Mouse (Mus musculus) liver, embryonic 11.5 days (tissue): ENCODE measurements around the gene Scamp2. TPM values are rescaled to one million over a fixed set of nuclear protein-coding genes. Genes with fewer than 3 reads are reported as not detected.

ENCODE experiments used
- ATAC-seq: fragments of 200-750 bp; cut with Nextera tagmentation; replicated peaks from 2 replicates; pipeline ENCODE4 v1.8.0; 2017; ENCODE audit warnings: moderate number of reproducible peaks, mild to moderate bottlenecking, moderate TSS enrichment, moderate library complexity; ENCODE audit not compliant: low FRiP score
- DNase-seq: peaks from one replicate; pipeline ENCODE4 v3.0.0-alpha.2; 2017; ENCODE audit warnings: low spot score
- H3K27ac ChIP-seq: fragments of 300-500 bp; sonication (generic); 2 replicates; pipeline ENCODE4 v1.5.1; 2014; ENCODE audit warnings: mild to moderate bottlenecking, low read depth, low read length, control low read depth
- H3K27me3 ChIP-seq: fragments of 300-500 bp; sonication (generic); replicated peaks from 2 replicates; pipeline ENCODE4 v1.6.1; 2014; ENCODE audit warnings: low read length, mixed read lengths; ENCODE audit not compliant: control insufficient read depth, insufficient read depth
- H3K36me3 ChIP-seq: fragments of 300-500 bp; sonication (generic); 2 replicates; pipeline ENCODE4 v1.6.1; 2014; ENCODE audit warnings: mild to moderate bottlenecking, low read length, moderate library complexity, mixed read lengths; ENCODE audit not compliant: control insufficient read depth, insufficient read depth
- H3K4me1 ChIP-seq: fragments of 300-500 bp; sonication (generic); replicated peaks from 2 replicates; pipeline ENCODE4 v1.6.1; 2014; ENCODE audit warnings: low read length, mixed read lengths; ENCODE audit not compliant: control insufficient read depth, insufficient read depth
- H3K4me2 ChIP-seq: fragments of 300-500 bp; sonication (generic); 2 replicates; pipeline ENCODE4 v1.6.1; 2014; ENCODE audit warnings: mild to moderate bottlenecking, control low read depth, moderate library complexity
- H3K4me3 ChIP-seq: fragments of 300-500 bp; sonication (generic); 2 replicates; pipeline ENCODE4 v1.5.1; 2014; ENCODE audit warnings: low read depth, low read length, control low read depth
- H3K9ac ChIP-seq: fragments of 300-500 bp; sonication (generic); 2 replicates; pipeline ENCODE4 v1.6.1; 2014; ENCODE audit warnings: low read depth, low read length, control low read depth
- H3K9me3 ChIP-seq: fragments of 300-500 bp; sonication (generic); 2 replicates; pipeline ENCODE4 v1.6.1; 2016; ENCODE audit warnings: low read length, inconsistent platforms, mixed read lengths; ENCODE audit not compliant: control insufficient read depth
- WGBS: fragments of 180-500 bp; shearing (Covaris S2); extraction: QIAGEN DNeasy Blood & Tissue Kit; methylation state at CpG from one replicate; pipeline ENCODE4 v1.1.7; 2014; 5-methylcytosine and 5-hydroxymethylcytosine counted together
- polyA plus RNA-seq: library from polyadenylated mRNA; unstranded; fragments of >200 nt; fragmentation: Nextera tagmentation; extraction: Ambion mirVana; gene quantifications from 2 replicates; pipeline ENCODE4 v1.2.1, GENCODE M21; 2014

Gene Scamp2
- polyA plus RNA-seq, result 47.6 and 50.3 TPM in 2 replicates

DNA sequence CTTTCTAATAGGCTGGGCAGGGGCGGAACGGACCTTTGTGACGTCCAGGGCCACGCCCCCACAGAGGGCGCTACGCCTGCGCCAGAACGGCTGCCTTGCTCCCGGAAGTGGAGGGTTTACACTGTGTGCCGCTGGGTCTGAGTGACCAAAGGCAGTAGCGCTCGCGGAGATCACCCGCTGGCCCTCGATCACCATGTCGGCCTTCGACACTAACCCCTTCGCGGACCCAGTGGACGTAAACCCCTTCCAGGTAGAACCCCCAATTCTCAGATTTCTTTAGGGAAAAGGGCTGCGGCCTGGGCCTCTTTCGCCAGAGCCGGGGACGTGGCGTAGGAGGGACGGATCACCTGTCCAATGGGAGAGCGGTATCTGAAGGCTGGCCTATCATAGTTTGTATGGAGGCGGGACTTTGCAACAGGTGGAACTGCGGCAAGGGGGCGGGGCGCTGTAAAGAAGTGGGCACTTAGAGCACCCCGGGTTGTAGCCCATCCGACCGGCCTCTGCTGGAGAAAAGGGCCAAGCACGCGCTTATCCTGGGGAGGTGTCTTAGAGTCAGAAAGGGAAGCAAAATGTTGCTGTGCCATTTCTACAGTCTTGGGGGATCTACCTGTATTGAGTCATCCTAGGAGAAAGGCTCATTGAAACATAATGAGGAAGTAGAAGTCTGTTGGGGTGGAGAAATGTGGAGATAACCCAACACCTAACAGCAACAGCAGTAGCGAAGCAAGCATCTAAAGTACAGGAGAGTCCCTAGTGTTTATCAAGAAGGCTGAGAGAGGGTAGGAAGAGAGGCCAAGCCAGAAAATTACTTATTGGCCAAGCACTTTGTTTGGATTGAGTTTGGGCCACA lies at the start of gene Scamp2:
Scamp2 (plus strand) TSS at position 83 of the 850 bp plus-strand sequence.
- DNase-seq (peak; percentile 96), ATAC-seq (peak; percentile 99)
- H3K27ac ChIP-seq, result peak within 1 kb of the TSS; percentile 62
- no peaks in the 10 kb centered on the region for H3K9me3 ChIP-seq
- peak within 1 kb of the TSS; percentile 93 for H3K4me2 ChIP-seq
- H3K36me3 ChIP-seq, result no peaks in the 10 kb centered on the region
- no peaks in the 10 kb centered on the region for H3K27me3 ChIP-seq
- H3K4me1 ChIP-seq, result peaks cover 17% of the 10 kb centered on the region
- WGBS, result under 1% methylated on average over 37 of the region's 37 CpGs
- H3K4me3 ChIP-seq, result peak within 1 kb of the TSS; percentile 74
- peak within 1 kb of the TSS; percentile 73 for H3K9ac ChIP-seq

DNA sequence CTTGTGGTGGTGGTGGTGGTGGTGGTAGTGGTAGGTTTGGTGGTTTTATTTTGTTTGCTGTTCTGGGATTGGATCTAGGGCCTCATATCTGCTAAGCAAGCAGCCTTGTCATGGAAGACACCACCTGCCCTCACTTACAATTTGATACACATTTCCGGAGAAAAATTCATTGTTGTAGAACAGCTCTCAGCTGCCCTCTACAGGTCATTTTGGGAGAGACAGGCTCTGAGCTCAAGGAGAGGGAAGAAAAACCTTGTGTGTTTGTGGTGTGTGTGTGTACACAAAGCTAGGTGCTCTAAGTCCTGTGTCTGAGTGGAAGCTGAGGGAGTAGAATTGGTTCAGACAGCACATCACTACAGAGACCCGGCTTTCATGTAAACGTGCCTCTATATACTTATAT lies 43.6 kb upstream of the Scamp2 start:
- H3K4me3 ChIP-seq, result no peak overlapping the region
- peaks cover under 1% of the 10 kb centered on the region for H3K4me1 ChIP-seq
- no peak for ATAC-seq
- H3K27me3 ChIP-seq, result no peaks in the 10 kb centered on the region
- H3K27ac ChIP-seq, result no peak overlapping the region
- H3K36me3 ChIP-seq, result no peaks in the 10 kb centered on the region
- no peak overlapping the region for H3K4me2 ChIP-seq
- no peak overlapping the region for H3K9ac ChIP-seq
- DNase-seq, result no peak
- H3K9me3 ChIP-seq, result no peaks in the 10 kb centered on the region
- WGBS, result 3% methylated on average over 3 of the region's 3 CpGs

DNA sequence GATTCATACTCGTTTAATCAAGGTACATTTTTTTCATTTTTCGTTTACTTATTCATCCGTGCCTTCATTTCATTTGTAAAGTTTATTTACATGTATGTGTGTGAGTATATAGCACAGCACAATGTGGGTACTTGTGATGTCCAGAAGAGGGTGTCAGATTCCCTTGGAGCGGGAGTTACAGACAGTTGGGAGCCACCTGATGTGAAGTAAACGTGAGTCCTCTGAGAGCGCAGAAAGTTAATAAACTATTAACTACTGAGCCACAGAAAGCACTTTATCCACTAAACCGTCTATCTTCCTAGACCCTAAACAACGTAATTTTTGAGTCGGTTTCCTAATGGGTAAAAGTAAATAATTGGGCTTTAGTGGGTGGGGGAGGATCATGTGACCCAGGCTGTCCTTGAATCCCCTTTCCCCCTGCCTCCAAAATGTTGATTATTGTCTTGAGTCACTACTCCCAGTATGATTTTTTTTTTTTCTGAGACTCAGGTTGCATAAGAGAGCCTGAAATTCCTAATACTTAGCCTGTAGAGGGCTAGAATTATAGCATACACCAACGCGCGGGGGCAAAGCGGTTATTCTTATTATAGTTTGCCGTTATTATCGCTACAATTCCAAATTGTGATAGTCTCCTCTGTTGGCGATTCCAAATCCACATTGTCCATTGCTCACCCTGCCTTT lies 40.2 kb upstream of the Scamp2 start:
- Histone ChIP-seq H3K9me3 (no peaks in the 10 kb centered on the region), H3K4me1 (peaks cover 10% of the 10 kb centered on the region), H3K9ac (peak overlapping the region; percentile 52), H3K4me3 (peak overlapping the region; percentile 91), H3K36me3 (no peaks in the 10 kb centered on the region), H3K27me3 (no peaks in the 10 kb centered on the region), H3K4me2 (peak overlapping the region; percentile 82), H3K27ac (peak overlapping the region; percentile 89)
- WGBS, result 29% methylated on average over 16 of the region's 16 CpGs
- DNase-seq, result no peak
- ATAC-seq, result peak; percentile 15

DNA sequence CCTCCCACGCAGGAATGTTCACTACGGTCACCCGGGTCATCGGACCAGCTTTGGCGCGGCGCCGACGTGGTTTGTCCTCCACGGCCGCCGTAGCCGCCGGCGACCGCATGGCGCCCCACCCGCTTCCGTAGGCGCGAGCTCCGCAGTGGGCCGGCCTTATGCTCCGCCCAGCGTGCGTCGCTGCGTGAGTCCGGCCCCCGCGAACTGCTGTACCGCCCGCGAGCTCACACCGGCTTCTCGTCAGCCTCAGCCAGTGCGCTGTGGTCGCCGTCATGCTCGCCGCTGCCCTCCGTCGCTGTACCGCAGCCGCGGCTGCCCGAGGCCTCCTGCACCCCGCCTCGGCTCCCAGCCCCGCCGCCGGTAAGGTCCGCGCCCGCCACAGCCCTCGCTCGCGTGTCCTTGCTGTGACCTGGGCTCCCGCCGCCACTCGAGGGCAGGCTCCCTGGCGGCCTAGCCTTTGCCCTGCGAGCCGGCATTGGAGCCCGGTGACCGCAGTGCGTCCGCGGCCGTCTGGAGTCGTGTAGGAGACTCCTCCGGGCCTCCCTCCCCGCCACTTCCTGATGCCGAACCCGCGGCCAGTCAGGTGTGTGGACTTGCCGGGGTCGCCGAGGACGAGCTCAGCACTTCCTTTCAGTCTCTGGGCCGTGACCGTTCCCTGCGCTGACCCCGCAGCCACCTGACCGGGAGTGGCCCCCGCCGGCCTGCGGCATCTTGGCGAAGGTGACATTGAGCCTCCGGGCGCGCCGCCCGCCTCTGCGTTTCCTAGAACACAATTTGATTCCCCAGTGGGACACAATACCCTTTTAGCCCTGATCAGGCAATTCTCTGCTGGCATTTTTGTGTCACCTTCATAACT lies 39.5 kb upstream of the Scamp2 start, which contains the start of gene Cox5a:
Cox5a (plus strand) TSS at position 219 of the 856 bp plus-strand sequence.
- peak within 1 kb of the TSS; percentile 89 for H3K27ac ChIP-seq
- WGBS, result under 1% methylated on average over 95 of the region's 95 CpGs
- peaks cover 10% of the 10 kb centered on the region for H3K4me1 ChIP-seq
- H3K9ac ChIP-seq, result peak within 1 kb of the TSS; percentile 96
- ATAC-seq (peak; percentile 98), DNase-seq (peak; percentile 90)
- no peaks in the 10 kb centered on the region for H3K9me3 ChIP-seq
- peak within 1 kb of the TSS; percentile 82 for H3K4me2 ChIP-seq
- no peaks in the 10 kb centered on the region for H3K36me3 ChIP-seq
- no peaks in the 10 kb centered on the region for H3K27me3 ChIP-seq
- peak within 1 kb of the TSS; percentile 91 for H3K4me3 ChIP-seq

DNA sequence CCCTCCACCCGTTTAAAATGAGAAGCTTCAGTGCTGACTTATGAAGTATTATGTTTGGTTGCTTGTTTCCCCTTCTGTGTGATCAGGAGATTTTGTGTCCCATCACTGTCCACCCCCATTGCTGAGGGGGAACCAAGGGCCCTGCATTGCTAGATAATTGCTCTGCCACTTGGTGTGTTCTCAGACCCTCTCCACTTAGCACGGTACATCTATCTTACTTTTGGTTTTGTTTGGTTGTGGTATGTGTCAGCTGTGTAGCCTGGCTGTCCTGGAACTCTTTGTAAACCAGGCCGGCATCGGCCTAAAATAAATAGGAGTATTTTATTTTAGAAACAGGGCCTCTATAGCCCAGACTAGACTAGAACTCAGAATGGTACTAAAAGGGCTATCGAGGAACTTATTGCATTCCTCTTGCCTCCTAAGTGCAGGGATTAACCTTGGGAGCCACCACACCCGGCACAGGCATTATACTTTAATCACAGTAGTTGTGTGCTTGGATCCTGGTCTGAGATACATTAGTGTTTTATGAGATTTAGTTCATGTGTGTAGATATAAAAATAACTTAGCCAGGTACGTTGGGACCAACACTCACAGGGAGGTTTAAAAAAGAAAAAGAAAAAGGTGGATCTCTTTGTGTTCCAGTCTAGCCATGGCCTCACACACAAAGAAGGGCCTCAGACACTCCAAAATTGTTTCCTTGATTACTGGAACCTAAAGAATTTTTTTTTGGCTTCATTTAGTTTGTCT lies 38.5 kb upstream of the Scamp2 start:
- H3K4me1 ChIP-seq, result peaks cover 10% of the 10 kb centered on the region
- no peaks in the 10 kb centered on the region for H3K36me3 ChIP-seq
- H3K9me3 ChIP-seq, result no peaks in the 10 kb centered on the region
- H3K27ac ChIP-seq, result no peak overlapping the region; the same call in 1 of the 2 replicates
- peak overlapping the region; percentile 82 for H3K4me2 ChIP-seq
- whole genome bisulfite sequencing, result 37% methylated on average over 7 of the region's 7 CpGs
- DNase-seq (no peak), ATAC-seq (no peak)
- peak overlapping the region; percentile 91 for H3K4me3 ChIP-seq
- H3K27me3 ChIP-seq, result no peaks in the 10 kb centered on the region
- H3K9ac ChIP-seq, result peak overlapping the region; percentile 96

DNA sequence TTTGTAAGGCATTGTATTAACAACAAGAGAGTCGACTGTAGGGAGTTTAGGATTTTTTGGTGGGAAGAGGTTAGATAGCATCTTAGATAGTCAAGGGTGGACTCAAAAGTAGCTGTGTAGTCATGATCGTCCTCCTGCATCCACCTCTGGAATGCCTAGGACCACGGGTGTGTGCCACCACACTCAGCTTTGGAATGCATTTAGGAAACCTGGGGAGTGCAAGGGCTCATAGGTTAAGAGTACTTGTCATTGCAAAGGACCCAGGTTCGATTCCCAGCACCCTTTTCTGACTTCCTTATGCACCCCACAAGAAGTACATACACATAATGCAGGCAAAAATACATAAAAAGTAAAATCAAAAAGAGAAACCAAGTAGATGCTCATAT lies 37.9 kb upstream of the Scamp2 start:
- Histone ChIP-seq H3K4me2 (peak overlapping the region; percentile 82), H3K36me3 (no peaks in the 10 kb centered on the region), H3K4me3 (peak overlapping the region; percentile 91; the same call in 1 of the 2 replicates), H3K27ac (no peak overlapping the region; the same call in 1 of the 2 replicates), H3K27me3 (no peaks in the 10 kb centered on the region), H3K9me3 (no peaks in the 10 kb centered on the region), H3K4me1 (peaks cover 10% of the 10 kb centered on the region), H3K9ac (peak overlapping the region; percentile 96; the same call in 1 of the 2 replicates)
- ATAC-seq (no peak), DNase-seq (no peak)
- 63% methylated on average over 4 of the region's 4 CpGs for WGBS

DNA sequence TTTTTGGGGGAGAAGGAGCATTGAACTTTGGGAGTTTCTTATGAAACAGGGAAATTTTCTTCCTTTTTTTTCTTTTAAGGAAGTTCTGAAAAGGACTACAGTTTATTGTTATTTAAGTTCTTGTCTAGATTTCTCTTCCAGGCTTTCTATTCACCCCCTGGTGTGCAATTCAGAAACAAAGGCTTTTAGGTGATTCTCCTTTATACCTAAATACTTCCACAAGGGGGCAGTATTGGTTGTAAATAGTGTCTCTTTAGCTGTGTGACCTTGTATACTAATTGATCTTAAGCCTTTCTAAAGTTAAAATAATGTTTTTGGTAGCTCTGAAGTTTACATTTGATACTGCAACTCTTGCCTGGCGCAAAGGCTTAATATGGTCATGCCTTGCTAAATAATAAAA lies 37.0 kb upstream of the Scamp2 start:
- 71% methylated on average over 1 of the region's 1 CpGs for WGBS
- Histone ChIP-seq H3K27ac (no peak overlapping the region), H3K4me2 (no peak overlapping the region), H3K27me3 (no peaks in the 10 kb centered on the region), H3K9me3 (no peaks in the 10 kb centered on the region), H3K4me1 (peaks cover 10% of the 10 kb centered on the region), H3K36me3 (no peaks in the 10 kb centered on the region), H3K9ac (no peak overlapping the region), H3K4me3 (no peak overlapping the region)
- ATAC-seq, result no peak
- DNase-seq, result no peak
